Mouse (Mus musculus): Measurements from ENCODE around the gene Foxp1. TPM values are rescaled to one million over a fixed set of nuclear protein-coding genes. Genes with fewer than 3 reads are reported as not detected.

Foxp1 gene
- polyA plus RNA-seq, 1 experiment from 2014 or later = 74.0 TPM

- Histone ChIP-seq H3K4me2 (no peak overlapping the region), H3K27me3 (peaks cover 12% of the 10 kb centered on the region; the same call in 1 of the 2 replicates), H3K27ac (replicated peaks) (no peak overlapping the region), H3K4me1 (replicated peaks) (peaks cover 4% of the 10 kb centered on the region; the same call in 1 of the 2 replicates), H3K4me3 (no peak overlapping the region), H3K9ac (no peak overlapping the region), H3K36me3 (no peaks in the 10 kb centered on the region), H3K9me3 (no peaks in the 10 kb centered on the region)
- WGBS = 85% methylated on average over 5 of the region's 5 CpGs
- ATAC-seq (ENCODE audit: low read depth) = no peak
These were observed 338.5 kb downstream of the Foxp1 start for GRCm38 (mm10) chr6:99184051-99184450.

DNA sequence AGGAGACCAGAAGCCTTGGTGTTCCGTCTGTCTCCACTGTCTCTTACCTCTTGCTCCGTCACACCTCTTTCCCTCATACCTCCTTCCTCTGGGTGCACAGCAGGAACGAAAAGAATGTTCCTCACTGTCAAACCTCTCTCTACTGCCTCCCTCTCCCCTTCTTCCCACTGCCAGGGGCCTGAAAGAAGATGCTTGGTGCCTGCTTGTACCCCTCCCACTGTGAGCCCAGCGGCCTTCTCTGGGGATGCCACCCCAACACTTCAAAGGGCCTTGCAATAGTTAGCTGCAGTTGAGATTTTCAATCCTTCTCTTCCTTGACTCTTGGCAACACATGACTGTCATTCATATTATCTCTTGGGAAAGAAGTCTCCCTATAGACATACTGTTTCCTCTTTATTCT is 339.7 kb downstream of the Foxp1 start:
- Histone ChIP-seq H3K9ac (no peak overlapping the region), H3K27ac (replicated peaks) (no peak overlapping the region), H3K4me2 (no peak overlapping the region), H3K36me3 (no peaks in the 10 kb centered on the region), H3K4me1 (replicated peaks) (peaks cover 4% of the 10 kb centered on the region; the same call in 1 of the 2 replicates), H3K4me3 (no peak overlapping the region), H3K27me3 (0 out of 2 replicates have a peak, but pooled peaks cover 3% of the 10 kb centered on the region), H3K9me3 (no peaks in the 10 kb centered on the region)
- no peak for ATAC-seq (ENCODE audit: low read depth)
- WGBS = 92% methylated on average over 4 of the region's 4 CpGs

DNA sequence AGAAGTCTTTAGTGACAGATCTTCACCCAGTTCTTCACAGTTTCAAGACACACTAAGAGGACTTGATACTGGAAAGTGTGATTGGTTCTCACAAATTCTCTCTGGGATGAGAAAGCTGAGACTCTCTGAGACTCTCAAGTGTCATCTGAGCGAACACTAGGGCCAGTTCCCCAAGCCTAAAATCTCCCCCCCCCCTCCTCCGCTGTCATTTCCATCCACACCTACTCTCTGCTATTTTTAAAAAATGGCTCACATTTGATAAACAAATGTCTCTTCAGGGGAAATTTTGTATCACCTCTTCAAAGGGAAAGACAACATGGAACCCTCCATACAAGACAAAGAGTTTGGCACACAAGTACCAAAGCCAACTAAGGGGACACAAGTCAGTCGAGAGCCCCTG is 346.3 kb downstream of the Foxp1 start:
- no peak for ATAC-seq (ENCODE audit: low read depth)
- H3K4me1 ChIP-seq (replicated peaks) = no peaks in the 10 kb centered on the region
- H3K4me3 ChIP-seq = no peak overlapping the region
- no peak overlapping the region for H3K4me2 ChIP-seq
- H3K27me3 ChIP-seq = no peaks in the 10 kb centered on the region
- no peak overlapping the region for H3K27ac ChIP-seq (replicated peaks)
- WGBS = 96% methylated on average over 3 of the region's 3 CpGs
- no peaks in the 10 kb centered on the region for H3K36me3 ChIP-seq
- no peak overlapping the region for H3K9ac ChIP-seq
- no peaks in the 10 kb centered on the region for H3K9me3 ChIP-seq

DNA sequence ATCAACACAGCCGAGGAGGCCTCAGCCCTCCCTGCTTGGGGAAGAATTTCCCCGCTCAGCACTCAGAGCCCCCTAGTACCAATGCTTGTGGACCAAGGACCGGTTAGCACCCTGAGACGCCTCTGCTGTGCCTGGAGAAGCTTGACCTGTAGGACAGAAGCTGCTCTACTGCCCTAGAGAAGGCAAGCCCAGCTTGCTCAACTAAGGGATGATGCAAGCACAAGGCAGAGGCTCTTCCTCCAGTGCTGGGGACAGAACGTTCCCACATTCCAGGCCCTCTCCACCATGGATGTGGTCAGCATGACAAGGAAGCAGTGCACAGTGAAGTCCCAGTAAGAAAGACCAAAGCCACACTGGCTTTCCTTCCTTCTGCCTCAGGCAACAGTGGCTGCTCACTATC is 347.1 kb downstream of the Foxp1 start:
- Histone ChIP-seq H3K4me1 (replicated peaks) (no peaks in the 10 kb centered on the region), H3K9me3 (no peaks in the 10 kb centered on the region), H3K27me3 (no peaks in the 10 kb centered on the region), H3K36me3 (no peaks in the 10 kb centered on the region), H3K27ac (replicated peaks) (no peak overlapping the region), H3K4me2 (no peak overlapping the region), H3K9ac (no peak overlapping the region), H3K4me3 (no peak overlapping the region)
- 77% methylated on average over 5 of the region's 5 CpGs for WGBS
- ATAC-seq (ENCODE audit: low read depth) = no peak

- no peak for ATAC-seq (ENCODE audit: low read depth)
- H3K4me3 ChIP-seq = no peak overlapping the region
- 80% methylated on average over 2 of the region's 2 CpGs for WGBS
- H3K9ac ChIP-seq = no peak overlapping the region
- no peaks in the 10 kb centered on the region for H3K27me3 ChIP-seq
- H3K36me3 ChIP-seq = no peaks in the 10 kb centered on the region
- no peaks in the 10 kb centered on the region for H3K4me1 ChIP-seq (replicated peaks)
- H3K4me2 ChIP-seq = no peak overlapping the region
- no peaks in the 10 kb centered on the region for H3K9me3 ChIP-seq
- H3K27ac ChIP-seq (replicated peaks) = no peak overlapping the region
These were observed 348.7 kb downstream of the Foxp1 start for GRCm38 (mm10) chr6:99173902-99174210.

DNA sequence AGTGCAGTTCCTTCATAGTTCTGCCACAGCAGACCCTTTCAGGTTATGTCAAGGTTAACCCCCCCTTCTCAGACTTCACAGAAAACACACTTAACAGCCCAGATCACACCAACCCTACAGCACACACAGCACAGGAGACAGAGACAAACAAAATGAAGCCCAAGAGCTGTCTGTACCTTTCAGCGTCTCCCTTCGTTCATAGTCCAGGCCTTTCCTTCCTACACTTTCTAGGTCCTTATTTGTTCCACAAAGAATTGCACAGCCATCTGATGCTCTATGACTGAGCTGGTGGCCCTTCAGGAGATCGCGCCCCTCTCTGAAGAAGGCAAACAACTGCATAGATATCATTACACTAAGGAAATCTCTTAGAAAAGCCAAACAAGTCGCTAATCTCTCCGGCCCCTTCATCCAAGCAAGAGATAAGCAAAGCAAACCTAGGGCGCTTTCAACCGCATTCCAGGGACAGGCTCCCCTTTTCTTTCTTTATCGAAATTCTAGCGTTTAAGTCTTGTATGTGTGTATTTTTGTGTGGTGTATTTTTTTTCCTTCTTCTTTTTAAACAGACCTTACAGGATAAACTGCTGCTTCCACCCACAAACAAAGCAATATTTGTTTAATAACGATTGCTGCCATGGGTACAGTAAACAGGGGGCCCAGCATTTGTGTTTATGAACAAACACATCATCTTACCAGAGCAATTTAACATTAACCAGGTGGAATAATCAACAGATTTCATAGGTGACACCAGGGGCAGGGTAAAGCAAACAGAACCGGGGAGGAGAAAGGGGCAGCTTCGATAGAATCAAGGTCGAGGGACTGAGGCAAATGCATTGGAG is 349.2 kb downstream of the Foxp1 start:
- Histone ChIP-seq H3K9ac (no peak overlapping the region), H3K27ac (replicated peaks) (no peak overlapping the region), H3K4me1 (replicated peaks) (no peaks in the 10 kb centered on the region), H3K36me3 (no peaks in the 10 kb centered on the region), H3K4me2 (no peak overlapping the region), H3K4me3 (no peak overlapping the region), H3K27me3 (no peaks in the 10 kb centered on the region), H3K9me3 (no peaks in the 10 kb centered on the region)
- 86% methylated on average over 14 of the region's 14 CpGs for WGBS
- ATAC-seq (ENCODE audit: low read depth) = no peak

DNA sequence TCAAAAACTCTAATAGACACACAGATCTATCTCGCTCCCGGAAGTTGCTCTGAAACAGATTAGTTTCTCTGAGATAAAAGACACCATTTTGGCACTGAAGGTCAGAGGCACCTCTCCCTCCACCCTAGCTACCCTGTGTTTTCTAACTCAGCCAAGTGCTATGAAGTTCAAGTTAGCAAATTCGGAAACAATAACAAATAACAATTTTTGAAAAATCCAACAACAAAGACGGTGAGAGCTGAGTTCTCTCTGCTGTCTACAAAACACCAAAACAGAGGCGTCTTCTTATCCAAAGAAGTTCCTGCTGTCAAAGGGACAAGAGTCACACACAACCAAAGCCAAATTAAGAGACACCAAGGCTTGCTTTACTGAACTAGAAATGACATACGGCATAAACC is 349.9 kb downstream of the Foxp1 start:
- H3K9me3 ChIP-seq = no peaks in the 10 kb centered on the region
- no peaks in the 10 kb centered on the region for H3K36me3 ChIP-seq
- H3K4me1 ChIP-seq (replicated peaks) = no peaks in the 10 kb centered on the region
- H3K4me3 ChIP-seq = no peak overlapping the region
- 95% methylated on average over 6 of the region's 6 CpGs for WGBS
- no peaks in the 10 kb centered on the region for H3K27me3 ChIP-seq
- H3K9ac ChIP-seq = no peak overlapping the region
- no peak for ATAC-seq (ENCODE audit: low read depth)
- no peak overlapping the region for H3K4me2 ChIP-seq
- no peak overlapping the region for H3K27ac ChIP-seq (replicated peaks)

DNA sequence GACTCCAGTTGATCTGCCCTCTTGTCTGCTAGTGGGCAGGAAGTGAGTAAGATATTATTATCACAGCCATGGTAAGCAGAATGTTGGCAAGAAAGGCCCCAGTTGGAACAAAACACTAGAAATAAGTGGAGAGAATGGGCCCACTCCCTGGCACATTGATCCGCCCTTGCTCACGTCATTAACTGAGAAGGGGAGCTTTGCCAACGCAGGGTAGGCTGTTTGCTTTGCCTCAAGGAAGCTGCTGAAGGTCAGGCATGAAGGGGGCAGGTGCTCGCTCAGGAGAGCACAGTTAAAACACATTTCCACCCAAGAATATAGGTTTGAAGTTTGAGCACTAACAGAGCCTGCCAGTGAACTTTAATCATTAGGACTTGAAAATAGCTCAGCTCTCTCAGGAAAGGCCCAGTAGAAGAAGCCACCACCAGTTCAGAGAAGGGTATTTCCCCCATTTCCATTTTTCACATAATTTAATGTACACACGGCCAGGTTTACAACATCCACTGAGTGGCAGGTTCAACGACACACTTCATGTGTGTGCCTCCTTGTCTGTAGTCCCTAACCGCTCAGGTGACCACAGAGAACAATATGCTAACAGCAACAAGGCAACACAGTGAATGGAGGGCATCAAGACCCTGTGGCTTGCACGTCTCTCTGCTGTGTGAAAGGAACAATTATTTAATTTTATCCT is 350.5 kb downstream of the Foxp1 start:
- no peak overlapping the region for H3K4me3 ChIP-seq
- WGBS = 86% methylated on average over 8 of the region's 8 CpGs

GRCm38 (mm10) chr6:99171281-99171825 is 351.2 kb downstream of the Foxp1 start:
- no peaks in the 10 kb centered on the region for H3K36me3 ChIP-seq
- H3K27me3 ChIP-seq = 0 out of 2 replicates have a peak, but pooled peaks cover under 1% of the 10 kb centered on the region

More for the DNA sequence above, 350.5 kb downstream of the Foxp1 start:
- no peaks in the 10 kb centered on the region for H3K9me3 ChIP-seq
- H3K9ac ChIP-seq = no peak overlapping the region
- no peak for ATAC-seq (ENCODE audit: low read depth)
- H3K4me1 ChIP-seq (replicated peaks) = no peaks in the 10 kb centered on the region
- no peak overlapping the region for H3K27ac ChIP-seq (replicated peaks)
- no peaks in the 10 kb centered on the region for H3K36me3 ChIP-seq
- H3K4me2 ChIP-seq = no peak overlapping the region
- no peaks in the 10 kb centered on the region for H3K27me3 ChIP-seq

GRCm38 (mm10) chr6:99168727-99169126 is 353.8 kb downstream of the Foxp1 start:
- no peak for ATAC-seq (ENCODE audit: low read depth)
- Histone ChIP-seq H3K4me3 (no peak overlapping the region), H3K27ac (replicated peaks) (no peak overlapping the region), H3K4me2 (no peak overlapping the region), H3K27me3 (0 out of 2 replicates have a peak, but pooled peaks cover 5% of the 10 kb centered on the region), H3K36me3 (no peaks in the 10 kb centered on the region), H3K4me1 (replicated peaks) (no peaks in the 10 kb centered on the region), H3K9me3 (no peaks in the 10 kb centered on the region), H3K9ac (no peak overlapping the region)
- 86% methylated on average over 2 of the region's 2 CpGs for WGBS

More at GRCm38 (mm10) chr6:99171281-99171825, 351.2 kb downstream of the Foxp1 start:
- H3K4me2 ChIP-seq = no peak overlapping the region
- no peaks in the 10 kb centered on the region for H3K4me1 ChIP-seq (replicated peaks)
- no peaks in the 10 kb centered on the region for H3K9me3 ChIP-seq
- no peak overlapping the region for H3K4me3 ChIP-seq
- no peak overlapping the region for H3K9ac ChIP-seq
- H3K27ac ChIP-seq (replicated peaks) = no peak overlapping the region
- ATAC-seq (ENCODE audit: low read depth) = no peak
- WGBS = 74% methylated on average over 6 of the region's 6 CpGs

DNA sequence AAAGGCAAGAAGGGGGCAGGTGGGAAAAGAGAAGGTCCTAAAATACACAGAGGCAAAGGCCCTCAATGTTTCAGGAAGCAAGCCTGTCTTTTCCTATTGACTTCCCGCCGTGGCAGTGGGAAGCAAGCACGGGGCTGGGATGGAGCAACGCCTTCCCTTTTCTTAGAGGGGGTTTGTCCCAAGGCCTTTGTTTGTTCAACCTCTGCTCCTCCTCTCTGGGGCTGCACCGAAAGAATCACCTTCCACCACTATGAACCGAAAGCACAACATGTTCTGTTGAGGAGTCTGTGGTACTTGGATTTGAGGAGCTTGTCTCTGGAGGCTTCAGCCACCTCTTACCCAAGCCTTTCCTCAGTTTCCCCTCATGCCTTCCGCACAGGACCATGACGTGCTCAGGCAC is 355.5 kb downstream of the Foxp1 start:
- no peak overlapping the region for H3K9ac ChIP-seq
- H3K4me1 ChIP-seq (replicated peaks) = no peaks in the 10 kb centered on the region
- no peaks in the 10 kb centered on the region for H3K36me3 ChIP-seq
- peaks cover 8% of the 10 kb centered on the region; the same call in 1 of the 2 replicates for H3K27me3 ChIP-seq
- H3K4me2 ChIP-seq = no peak overlapping the region
- 61% methylated on average over 8 of the region's 8 CpGs for WGBS
- H3K27ac ChIP-seq (replicated peaks) = no peak overlapping the region
- H3K4me3 ChIP-seq = no peak overlapping the region
- no peak for ATAC-seq (ENCODE audit: low read depth)
- no peaks in the 10 kb centered on the region for H3K9me3 ChIP-seq

- no peak for ATAC-seq (ENCODE audit: low read depth)
- no peak overlapping the region for H3K4me2 ChIP-seq
- no peak overlapping the region for H3K9ac ChIP-seq
- H3K27me3 ChIP-seq = peaks cover 10% of the 10 kb centered on the region; the same call in 1 of the 2 replicates
- H3K4me3 ChIP-seq = no peak overlapping the region
- no peaks in the 10 kb centered on the region for H3K36me3 ChIP-seq
- H3K27ac ChIP-seq (replicated peaks) = no peak overlapping the region
- WGBS = 91% methylated on average over 4 of the region's 4 CpGs
- no peaks in the 10 kb centered on the region for H3K9me3 ChIP-seq
- no peaks in the 10 kb centered on the region for H3K4me1 ChIP-seq (replicated peaks)
These were observed 356.4 kb downstream of the Foxp1 start for GRCm38 (mm10) chr6:99166169-99166568.

Data from neural tube, embryonic 13.5 days (tissue).